Mouse (Mus musculus) myocyte (in vitro differentiated cells): ENCODE data around the gene Med16. TPM values are rescaled to one million over a fixed set of nuclear protein-coding genes. Genes with fewer than 3 reads are reported as not detected.
A peak's percentile ranks its signal among the peaks of the same experiment; 100 is the strongest.

ENCODE experiments used
- H3K27me3 ChIP-seq: one replicate; pipeline ENCODE4 v1.6.1; 2011; ENCODE audit not compliant: control insufficient read depth, insufficient read depth, insufficient read length
- H3K36me3 ChIP-seq: one replicate; pipeline ENCODE4 v1.6.1; 2011; ENCODE audit not compliant: control insufficient read depth, insufficient read depth
- H3K4me2 ChIP-seq: one replicate; pipeline ENCODE4 v1.6.1; 2011; ENCODE audit warnings: low read depth, control low read depth
- H3K4me3 ChIP-seq: one replicate; pipeline ENCODE4 v1.5.1; 2011; ENCODE audit warnings: mild to moderate bottlenecking, control low read depth, moderate library complexity
- H3K79me2 ChIP-seq: one replicate; pipeline ENCODE4 v1.6.1; 2011; ENCODE audit not compliant: control insufficient read depth, insufficient read depth
- H3ac ChIP-seq: one replicate; pipeline ENCODE4 v1.6.1; 2011; ENCODE audit not compliant: control insufficient read depth, insufficient read length
- CEBPB ChIP-seq: IDR thresholded peaks from 2 replicates; pipeline ENCODE4 v1.6.1; 2011; ENCODE audit warnings: mild to moderate bottlenecking, moderate library complexity; ENCODE audit not compliant: poor library complexity, insufficient read depth, severe bottlenecking
- E2F4 ChIP-seq: IDR thresholded peaks from one replicate; pipeline ENCODE4 v1.6.1; 2011; ENCODE audit warnings: mild to moderate bottlenecking, control low read depth, moderate library complexity; ENCODE audit not compliant: insufficient read depth
- MAX ChIP-seq: IDR thresholded peaks from one replicate; pipeline ENCODE4 v1.6.1; 2011; ENCODE audit warnings: low read depth, mild to moderate bottlenecking, control low read depth
- MYOD1 ChIP-seq, 3 experiments: IDR thresholded peaks; one replicate each; pipeline ENCODE4 v1.6.1; 2011; ENCODE audit warnings: control low read depth in 2 of 3, low read depth in 2 of 3, mild to moderate bottlenecking in 2 of 3, moderate library complexity in 1 of 3; ENCODE audit not compliant: insufficient read length in 2 of 3, control insufficient read depth in 1 of 3
- MYOG ChIP-seq, 3 experiments: IDR thresholded peaks; one replicate each; pipeline ENCODE4 v1.6.1; 2011; ENCODE audit warnings: control low read depth in 2 of 3, low read depth in 2 of 3, mild to moderate bottlenecking in 2 of 3; ENCODE audit not compliant: insufficient read length in 2 of 3, control insufficient read depth in 1 of 3, insufficient read depth in 1 of 3
- POLR2A ChIP-seq: IDR thresholded peaks from one replicate; pipeline ENCODE4 v1.6.1; 2011; ENCODE audit warnings: low read depth, mild to moderate bottlenecking, control low read depth, moderate library complexity; ENCODE audit not compliant: insufficient read length
- POLR2AphosphoS2 ChIP-seq: IDR thresholded peaks from one replicate; pipeline ENCODE4 v1.6.1; 2011; ENCODE audit warnings: low read depth, control low read depth; ENCODE audit not compliant: insufficient read length
- REST ChIP-seq: IDR thresholded peaks from one replicate; pipeline ENCODE4 v1.6.1; 2011; ENCODE audit warnings: mild to moderate bottlenecking, control low read depth, moderate library complexity; ENCODE audit not compliant: insufficient read depth, insufficient read length
- SRF ChIP-seq: IDR thresholded peaks from one replicate; pipeline ENCODE4 v1.6.1; 2011; ENCODE audit warnings: low read depth; ENCODE audit not compliant: control insufficient read depth, insufficient read length
- TCF12 ChIP-seq: IDR thresholded peaks from one replicate; pipeline ENCODE4 v1.6.1; 2011; ENCODE audit warnings: mild to moderate bottlenecking, control low read depth; ENCODE audit not compliant: poor library complexity, insufficient read depth, severe bottlenecking
- TCF3 ChIP-seq: IDR thresholded peaks from one replicate; pipeline ENCODE4 v1.6.1; 2011; ENCODE audit warnings: low read depth, control low read depth; ENCODE audit not compliant: insufficient read length
- USF1 ChIP-seq: IDR thresholded peaks from one replicate; pipeline ENCODE4 v1.6.1; 2011; ENCODE audit warnings: low read depth, mild to moderate bottlenecking, control low read depth, moderate library complexity
- polyA plus RNA-seq: library from polyadenylated mRNA; unstranded; fragments of >200 nt; fragmentation: generic; extraction: Trizol; gene quantifications from one replicate; pipeline ENCODE4 v1.2.1, GENCODE M21; 2012; ENCODE audit warnings: missing spikeins

Med16 gene
- polyA plus RNA-seq, 1 experiment: 31.4 TPM

DNA sequence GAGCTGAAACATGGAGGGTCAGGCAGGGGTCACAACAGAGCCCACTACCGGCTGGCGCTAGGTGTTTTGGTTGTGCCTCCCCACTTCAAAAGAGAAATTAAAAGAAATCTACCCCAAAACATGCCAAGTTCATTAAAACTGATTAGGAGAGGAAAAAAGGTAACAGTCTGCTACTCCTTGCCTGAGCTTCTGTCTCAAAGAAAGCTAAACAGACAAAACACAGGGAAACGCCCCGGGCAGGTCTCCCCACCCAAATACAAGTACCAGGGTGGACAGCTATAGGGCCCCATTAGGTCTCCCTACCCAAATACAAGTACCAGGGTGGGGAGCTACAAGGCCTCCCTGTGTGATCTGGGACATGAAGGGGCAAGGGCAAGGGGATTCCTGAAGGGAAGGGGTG is 1.8 kb upstream of the Med16 start, which contains the start of gene Gm26602:
TSS of gene Gm26602 (plus strand) at position 301 of the 400 bp plus-strand sequence.
- no peak within 1 kb of the TSS for H3K4me3 ChIP-seq
- no peaks in the 10 kb centered on the region for H3K36me3 ChIP-seq
- no peaks in the 10 kb centered on the region for H3K27me3 ChIP-seq
- H3ac ChIP-seq: no peak within 1 kb of the TSS
- no peak for TF ChIP-seq USF1
- TF ChIP-seq TCF3: no peak
- TF ChIP-seq E2F4: no peak
- no peak for TF ChIP-seq MYOG (IDR thresholded peaks at IDR 0.05; ENCODE audit: control insufficient read depth in 1 of 3, insufficient read depth in 1 of 3, insufficient read length in 2 of 3, low read depth in 2 of 3)
- TF ChIP-seq SRF: no peak
- TF ChIP-seq TCF12: no peak
- no peak within 1 kb of the TSS for H3K4me2 ChIP-seq
- H3K79me2 ChIP-seq: peaks cover 5% of the 10 kb centered on the region

DNA sequence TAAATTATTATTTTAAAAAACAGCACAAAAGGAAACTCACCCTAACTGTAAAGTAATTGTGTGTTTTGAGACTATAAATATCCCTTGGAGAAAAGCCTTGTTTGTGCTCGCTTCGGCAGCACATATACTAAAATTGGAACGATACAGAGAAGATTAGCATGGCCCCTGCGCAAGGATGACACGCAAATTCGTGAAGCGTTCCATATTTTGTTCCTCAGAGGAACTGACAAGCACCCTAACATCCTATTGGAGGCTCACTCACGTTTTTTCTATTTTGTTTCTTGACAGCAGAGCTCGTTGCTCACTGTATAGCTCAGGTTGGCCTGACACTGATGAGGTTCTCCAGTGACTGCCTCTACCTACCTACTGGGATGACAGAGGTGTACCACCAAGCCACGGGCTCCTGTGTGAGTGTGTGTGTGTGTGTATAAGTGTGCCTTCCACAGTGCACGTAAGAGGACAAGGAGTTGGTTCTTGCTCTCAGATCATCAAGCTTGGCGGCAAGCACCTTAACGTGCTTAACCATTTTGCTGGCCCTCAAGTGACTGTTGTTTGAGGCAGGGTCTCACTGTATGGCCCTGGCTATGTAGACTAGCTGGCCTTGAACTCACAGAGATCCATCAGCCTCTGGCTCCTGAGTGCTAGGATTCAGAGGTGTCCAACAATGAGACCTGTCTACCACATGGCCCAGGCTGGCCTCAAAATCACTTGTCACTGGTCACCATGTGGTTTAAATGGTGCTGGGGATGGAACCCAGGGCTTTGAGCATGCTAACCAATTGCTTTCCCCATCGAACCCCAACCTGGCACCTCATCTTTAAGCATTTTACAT is 584 bp upstream of the Med16 start:
- Histone ChIP-seq H3K36me3 (peaks cover 4% of the 10 kb centered on the region), H3K27me3 (no peaks in the 10 kb centered on the region), H3K4me3 (peak overlapping the region; percentile 30), H3K79me2 (no peaks in the 10 kb centered on the region), H3K4me2 (peak overlapping the region; percentile 5), H3ac (peak overlapping the region; percentile 67)
- TF ChIP-seq USF1 (no peak), E2F4 (no peak), MYOG (IDR thresholded peaks at IDR 0.05; ENCODE audit: control insufficient read depth in 1 of 3, insufficient read depth in 1 of 3, insufficient read length in 2 of 3, low read depth in 2 of 3) (no peak), POLR2AphosphoS2 (peak; percentile 24)

DNA sequence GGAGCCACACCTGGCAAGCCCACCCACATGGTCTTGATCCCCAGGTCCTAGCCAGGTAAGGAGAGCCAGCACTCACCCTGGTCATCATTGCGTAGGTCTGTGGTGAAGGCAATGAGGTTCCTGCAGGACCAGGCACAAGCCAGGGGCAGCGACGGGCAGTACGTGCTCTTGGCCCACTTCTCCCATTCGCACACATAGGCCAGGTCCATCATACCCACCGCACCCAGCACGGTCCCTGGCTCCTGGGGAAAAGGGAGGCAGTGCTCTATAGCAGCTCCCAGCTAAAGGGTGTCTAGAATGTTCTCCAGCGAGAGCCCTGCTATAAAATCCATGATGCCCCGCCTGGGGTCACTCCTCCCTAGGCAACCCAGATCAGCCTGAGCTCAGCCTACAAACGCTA is 1.3 kb downstream of the Med16 start:
- Histone ChIP-seq H3K4me2 (no peak overlapping the region), H3K79me2 (no peaks in the 10 kb centered on the region), H3K36me3 (peaks cover 4% of the 10 kb centered on the region), H3K4me3 (no peak overlapping the region), H3K27me3 (no peaks in the 10 kb centered on the region), H3ac (no peak overlapping the region)
- TF ChIP-seq TCF3 (no peak), POLR2A (no peak), CEBPB (no peak), REST (no peak), TCF12 (no peak), MYOD1 (IDR thresholded peaks at IDR 0.05; ENCODE audit: control insufficient read depth in 1 of 3, insufficient read length in 2 of 3, low read depth in 2 of 3) (no peak), MYOG (IDR thresholded peaks at IDR 0.05; ENCODE audit: control insufficient read depth in 1 of 3, insufficient read depth in 1 of 3, insufficient read length in 2 of 3, low read depth in 2 of 3) (no peak), MAX (no peak), E2F4 (no peak), SRF (no peak), USF1 (no peak), POLR2AphosphoS2 (no peak)

DNA sequence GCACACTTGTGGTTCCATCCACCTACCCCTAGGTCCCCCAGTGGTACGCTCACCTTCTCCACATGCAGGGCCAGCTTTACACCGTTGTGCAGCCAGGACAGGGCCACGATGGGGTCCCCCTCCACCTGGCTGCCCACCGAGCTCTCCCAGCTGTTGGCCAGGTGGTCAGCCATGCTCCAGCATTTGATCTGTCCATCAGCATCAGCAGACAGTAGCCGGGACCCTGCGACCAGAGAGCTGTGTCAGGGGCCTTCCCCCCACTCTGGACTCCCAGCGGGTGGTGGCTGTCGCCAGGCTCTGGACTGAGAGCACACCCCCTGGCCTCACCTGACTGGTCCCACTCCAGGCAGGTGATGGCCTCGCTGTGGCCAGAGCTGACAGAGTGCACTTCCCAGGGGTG is 2.0 kb downstream of the Med16 start:
- no peak for TF ChIP-seq MAX
- TF ChIP-seq USF1: no peak
- no peak for TF ChIP-seq REST
- no peak for TF ChIP-seq TCF3
- TF ChIP-seq MYOD1 (IDR thresholded peaks at IDR 0.05; ENCODE audit: control insufficient read depth in 1 of 3, insufficient read length in 2 of 3, low read depth in 2 of 3): no peak
- TF ChIP-seq SRF: no peak
- no peak for TF ChIP-seq TCF12
- no peak for TF ChIP-seq MYOG (IDR thresholded peaks at IDR 0.05; ENCODE audit: control insufficient read depth in 1 of 3, insufficient read depth in 1 of 3, insufficient read length in 2 of 3, low read depth in 2 of 3)
- TF ChIP-seq POLR2AphosphoS2: no peak
- no peak for TF ChIP-seq E2F4
- no peak for TF ChIP-seq POLR2A
- no peak for TF ChIP-seq CEBPB
- no peaks in the 10 kb centered on the region for H3K27me3 ChIP-seq
- no peaks in the 10 kb centered on the region for H3K79me2 ChIP-seq
- no peak overlapping the region for H3ac ChIP-seq
- no peak overlapping the region for H3K4me3 ChIP-seq
- H3K4me2 ChIP-seq: no peak overlapping the region
- H3K36me3 ChIP-seq: peaks cover 4% of the 10 kb centered on the region

DNA sequence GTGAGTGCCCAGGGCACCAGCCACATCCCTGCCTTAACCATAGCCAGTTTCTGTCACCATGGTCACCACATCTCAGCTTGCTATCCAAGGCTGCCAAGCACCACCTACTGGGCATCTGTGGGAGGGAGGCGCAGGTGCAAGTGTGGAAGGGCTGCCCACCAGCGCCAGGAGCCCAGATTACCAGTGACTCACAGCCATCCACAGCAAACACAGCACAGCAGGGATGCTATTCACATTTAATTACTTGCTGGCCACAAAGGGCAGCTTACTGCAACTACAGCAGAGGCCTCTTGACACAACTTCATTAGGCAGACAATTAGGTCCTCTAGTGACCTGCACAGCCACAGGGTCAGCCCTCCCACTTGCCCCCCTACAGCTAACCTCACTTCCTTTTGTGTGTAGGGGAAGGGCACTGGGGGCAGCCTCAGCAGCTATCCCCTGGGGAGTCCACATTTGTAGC is 7.7 kb downstream of the Med16 start:
- H3K36me3 ChIP-seq: peaks cover 4% of the 10 kb centered on the region
- no peak for TF ChIP-seq POLR2AphosphoS2
- TF ChIP-seq MYOD1 (IDR thresholded peaks at IDR 0.05; ENCODE audit: control insufficient read depth in 1 of 3, insufficient read length in 2 of 3, low read depth in 2 of 3): peak in 2 of 3 experiments; percentile 81 to 82
- TF ChIP-seq TCF3: no peak
- peak in 2 of 3 experiments; percentile 42 to 49 for TF ChIP-seq MYOG (IDR thresholded peaks at IDR 0.05; ENCODE audit: control insufficient read depth in 1 of 3, insufficient read depth in 1 of 3, insufficient read length in 2 of 3, low read depth in 2 of 3)
- TF ChIP-seq MAX: no peak
- no peak for TF ChIP-seq E2F4
- no peak for TF ChIP-seq USF1
- no peaks in the 10 kb centered on the region for H3K27me3 ChIP-seq
- no peak overlapping the region for H3K4me3 ChIP-seq
- H3K79me2 ChIP-seq: no peaks in the 10 kb centered on the region
- H3ac ChIP-seq: no peak overlapping the region
- H3K4me2 ChIP-seq: no peak overlapping the region
